Mouse (Mus musculus) regulatory T cell (primary cell): ENCODE results near the gene Chst15.

Source experiments
- in situ Hi-C: fragments of 300-600 bp; cut with MboI, MseI; formaldehyde crosslinking; loops from one replicate; pipeline ENCODE4 v1.15.1; 2025; ENCODE audit warnings: high pct_unique_total_duplicates

The Chst15 gene

GRCm38 (mm10) chr7:132317036-132317541, at the start of gene Chst15:
TSS of gene Chst15 (minus strand) at chr7:132317228.
- in situ Hi-C loops: no loop called here

- in situ Hi-C loops: no loop called here
Measured at GRCm38 (mm10) chr7:132365703-132366384, 48.8 kb upstream of the Chst15 start.

- in situ Hi-C loops: no loop called here
Measured at GRCm38 (mm10) chr7:132365111-132365510, 48.1 kb upstream of the Chst15 start.

GRCm38 (mm10) chr7:132364506-132364905, 47.5 kb upstream of the Chst15 start:
- in situ Hi-C loops: no loop called here

GRCm38 (mm10) chr7:132360336-132360735, 43.3 kb upstream of the Chst15 start:
- in situ Hi-C loops: no loop called here

- in situ Hi-C loops: no loop called here
Measured at GRCm38 (mm10) chr7:132358709-132359108, 41.7 kb upstream of the Chst15 start.

GRCm38 (mm10) chr7:132358250-132358649, 41.2 kb upstream of the Chst15 start:
- in situ Hi-C loops: no loop called here

GRCm38 (mm10) chr7:132357841-132358237, 40.8 kb upstream of the Chst15 start:
- in situ Hi-C loops: no loop called here

- in situ Hi-C loops: no loop called here
Measured at GRCm38 (mm10) chr7:132356881-132357840, 40.1 kb upstream of the Chst15 start.

- in situ Hi-C loops: no loop called here
Measured at GRCm38 (mm10) chr7:132356185-132356584, 39.2 kb upstream of the Chst15 start.

- in situ Hi-C loops: no loop called here
Measured at GRCm38 (mm10) chr7:132355767-132356166, 38.7 kb upstream of the Chst15 start.

- in situ Hi-C loops: no loop called here
Measured at GRCm38 (mm10) chr7:132349075-132349572, 32.1 kb upstream of the Chst15 start.

- in situ Hi-C loops: no loop called here
Measured at GRCm38 (mm10) chr7:132347273-132348045, 30.4 kb upstream of the Chst15 start.

GRCm38 (mm10) chr7:132345526-132346070, 28.6 kb upstream of the Chst15 start:
- in situ Hi-C loops: no loop called here

GRCm38 (mm10) chr7:132344606-132345005, 27.6 kb upstream of the Chst15 start:
- in situ Hi-C loops: no loop called here

- in situ Hi-C loops: no loop called here
Measured at GRCm38 (mm10) chr7:132343900-132344299, 26.9 kb upstream of the Chst15 start.

- in situ Hi-C loops: no loop called here
Measured at GRCm38 (mm10) chr7:132343146-132343545, 26.1 kb upstream of the Chst15 start.

GRCm38 (mm10) chr7:132339041-132339839, 22.2 kb upstream of the Chst15 start:
- in situ Hi-C loops: no loop called here

- in situ Hi-C loops: no loop called here
Measured at GRCm38 (mm10) chr7:132338350-132338749, 21.3 kb upstream of the Chst15 start.

- in situ Hi-C loops: no loop called here
Measured at GRCm38 (mm10) chr7:132337268-132337917, 20.4 kb upstream of the Chst15 start.
